Mouse (Mus musculus): ENCODE measurements around the gene Sez6l.

The Sez6l gene

GRCm38 (mm10) chr5:112389352-112389751 is 187.6 kb downstream of the Sez6l start:
- DNase-seq (ENCODE audit: extremely low spot score, low spot score) = no peak

- DNase-seq (ENCODE audit: extremely low spot score, low spot score) = no peak
Observed at GRCm38 (mm10) chr5:112385973-112386372, 191.0 kb downstream of the Sez6l start.

GRCm38 (mm10) chr5:112384805-112385472 is 192.0 kb downstream of the Sez6l start:
- DNase-seq (ENCODE audit: extremely low spot score, low spot score) = no peak

DNA sequence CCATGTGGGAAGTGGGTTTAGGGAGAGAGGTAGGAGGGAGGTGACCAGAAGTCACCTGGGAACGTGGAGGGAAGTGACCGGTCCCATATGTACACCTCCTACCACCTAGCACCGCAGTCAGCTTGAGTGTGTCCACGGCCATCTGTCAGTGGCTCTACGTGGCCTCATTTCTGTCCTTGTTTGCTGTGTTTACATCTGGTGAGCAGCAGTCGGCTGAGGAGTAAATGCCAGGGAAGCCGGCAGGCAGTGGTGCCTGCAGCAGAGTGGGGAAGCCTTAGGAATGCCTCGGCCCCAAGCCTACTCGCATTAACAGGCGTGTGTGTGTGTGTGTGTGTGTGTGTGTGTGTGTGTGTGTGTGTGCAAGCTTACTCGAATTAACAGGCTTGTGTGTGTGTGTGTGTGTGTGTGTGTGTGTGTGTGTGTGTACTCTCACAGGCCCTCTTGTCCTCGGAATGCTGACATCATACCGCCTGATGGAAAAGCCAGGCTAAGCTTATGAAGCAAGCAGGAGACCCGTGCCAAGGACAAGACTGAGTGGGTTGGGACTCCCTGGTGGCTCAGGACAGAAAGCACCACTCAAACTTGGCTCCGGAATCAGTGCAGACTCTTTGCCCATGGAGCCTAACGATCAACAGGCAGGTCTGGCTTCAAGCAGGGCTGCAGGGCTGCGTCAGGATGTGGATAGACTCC is 194.2 kb downstream of the Sez6l start:
- DNase-seq (ENCODE audit: extremely low spot score, low spot score) = no peak

DNA sequence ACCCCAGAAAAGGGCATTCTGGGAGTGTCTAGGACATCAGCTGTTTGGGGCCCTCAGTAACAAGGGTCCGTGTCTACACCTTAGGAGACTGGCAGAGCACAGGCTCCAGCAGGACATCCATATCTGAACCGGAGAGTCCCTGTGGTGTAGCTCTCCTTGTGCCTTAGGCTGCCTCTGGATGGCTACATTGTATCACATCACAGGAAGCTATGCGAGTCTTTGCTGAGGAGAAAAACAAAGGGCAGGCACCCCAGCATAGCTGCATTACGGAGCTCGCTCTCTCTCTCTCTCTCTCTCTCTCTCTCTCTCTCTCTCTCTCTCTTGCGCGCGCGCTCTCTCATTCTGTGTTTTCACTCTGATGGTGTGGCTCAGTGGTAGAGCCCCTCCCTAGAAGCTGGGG is 194.9 kb downstream of the Sez6l start:
- no peak for DNase-seq (ENCODE audit: extremely low spot score, low spot score)

DNA sequence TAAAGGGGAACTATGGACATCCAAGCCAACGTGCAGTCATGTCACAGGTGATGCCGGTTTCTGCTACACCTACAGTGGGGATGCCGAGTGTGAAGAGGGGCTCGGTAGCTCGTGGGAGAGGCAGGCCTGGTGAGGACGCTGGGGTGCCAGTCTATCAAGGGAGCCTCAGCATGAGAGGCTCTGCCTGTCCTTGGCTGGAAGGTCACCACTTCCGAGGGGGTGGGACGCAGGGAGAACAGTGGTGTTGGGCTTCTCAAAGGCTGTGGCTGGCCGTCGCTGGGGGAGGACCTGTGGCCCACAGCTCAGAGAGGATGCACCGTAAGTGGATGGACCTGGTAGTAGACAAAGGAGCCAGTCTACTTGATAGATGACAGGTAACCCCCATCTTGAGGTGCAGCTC is 195.8 kb downstream of the Sez6l start:
- DNase-seq (ENCODE audit: extremely low spot score, low spot score) = no peak

DNA sequence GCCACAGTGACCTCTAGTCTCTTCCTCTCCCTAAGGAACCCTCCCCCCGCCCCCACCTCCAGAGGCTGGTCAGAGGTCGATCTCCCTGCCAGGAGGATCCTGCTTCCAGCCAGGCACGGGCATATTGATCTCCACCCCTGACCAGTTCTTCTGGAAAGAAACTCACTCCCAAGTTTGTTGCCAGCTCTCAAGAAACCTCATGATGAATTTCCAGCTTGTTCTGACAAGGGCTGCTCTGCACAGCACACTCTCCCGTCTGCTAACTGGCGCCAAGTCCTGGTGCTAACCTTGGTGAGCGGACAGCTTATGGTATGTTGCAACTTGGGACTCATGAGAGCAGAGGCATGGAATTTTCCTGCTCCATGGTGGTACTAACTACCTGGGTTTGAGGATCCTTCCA is 198.3 kb downstream of the Sez6l start:
- no peak for DNase-seq (ENCODE audit: extremely low spot score, low spot score)

DNA sequence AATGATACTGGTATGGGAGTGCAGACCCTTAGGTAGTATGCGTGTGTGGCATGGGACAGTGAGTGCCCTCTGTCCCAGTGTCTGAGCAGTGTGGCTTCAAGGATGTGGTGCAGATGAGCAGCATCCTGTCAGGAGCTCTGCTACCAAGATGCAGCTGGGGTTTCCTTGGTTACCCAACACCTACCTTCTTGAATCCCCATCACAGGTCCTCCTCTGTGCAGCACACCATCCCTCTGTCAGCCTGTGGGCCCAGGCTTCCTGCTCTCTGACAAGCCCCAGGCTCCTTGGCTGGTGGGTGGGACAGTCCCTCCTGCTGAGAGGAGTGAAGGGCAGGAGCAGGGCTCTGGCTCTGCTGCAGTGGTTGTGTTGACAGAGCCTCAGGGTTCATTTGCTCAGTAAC is 199.6 kb downstream of the Sez6l start:
- DNase-seq (ENCODE audit: extremely low spot score, low spot score) = no peak

DNA sequence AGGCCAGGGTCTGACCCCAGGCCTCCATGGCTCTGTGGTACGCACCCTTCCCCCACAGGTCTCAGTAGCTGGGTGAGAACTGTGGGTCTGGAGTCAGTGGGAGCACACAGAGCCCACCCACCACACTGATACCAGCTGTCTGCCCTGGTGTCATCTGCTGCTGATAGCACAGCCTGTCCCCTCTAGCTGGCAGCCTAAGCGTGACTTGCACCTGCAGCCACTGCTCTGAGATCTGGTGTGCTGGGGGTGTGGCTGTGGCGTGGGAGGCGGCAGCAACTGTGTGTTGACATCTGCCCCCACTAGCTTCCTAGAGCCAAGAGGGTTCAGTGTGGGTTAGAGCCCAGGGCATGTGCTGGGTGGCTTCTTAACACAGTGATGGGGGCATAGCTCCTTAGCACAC is 200.9 kb downstream of the Sez6l start:
- no peak for DNase-seq (ENCODE audit: extremely low spot score, low spot score)

- no peak for DNase-seq (ENCODE audit: extremely low spot score, low spot score)
Observed at GRCm38 (mm10) chr5:112371933-112372332, 205.1 kb downstream of the Sez6l start.

- DNase-seq (ENCODE audit: extremely low spot score, low spot score) = no peak
Observed at GRCm38 (mm10) chr5:112370236-112370813, 206.7 kb downstream of the Sez6l start.

DNA sequence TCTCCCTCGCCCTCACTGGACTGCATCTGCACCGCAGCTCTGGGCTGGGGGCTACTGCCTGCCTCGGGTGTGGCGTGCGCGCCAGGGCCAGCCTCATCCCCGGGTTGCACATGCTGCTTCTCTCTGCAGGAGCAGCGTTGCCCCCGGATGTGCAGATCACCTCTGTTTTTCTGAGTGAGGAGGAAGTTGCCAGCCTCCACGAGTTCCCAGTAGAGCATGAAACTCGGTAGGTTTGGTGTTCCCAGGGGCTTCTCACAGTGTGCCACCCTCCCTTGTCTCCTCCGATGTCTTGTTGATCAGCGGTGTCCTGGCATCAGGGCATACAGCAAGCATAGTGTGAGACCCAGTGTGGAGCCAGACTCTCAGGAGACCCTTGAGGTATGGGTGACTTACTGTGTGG is 207.7 kb downstream of the Sez6l start:
- DNase-seq (ENCODE audit: extremely low spot score, low spot score) = no peak
